Comparison of ENCODE assay signal across 10 mouse cellular contexts in genomic region chr8:4216296-4216695, GRCm38 (mm10). TPM values are rescaled to one million over a fixed set of nuclear protein-coding genes. Genes with fewer than 3 reads are reported as not detected.
DNase-seq lines count a peak whose midpoint lies in the region; ATAC-seq lines count a peak whose summit lies in the region.
"Had no signal": no experiment of that assay in that cellular context is flagged by ENCODE, and none has a peak within 500 bp of the region (broad histone marks: within the 10 kb centered on the region; RNA-seq: fewer than 3 reads in every experiment).

No protein-coding gene starts in this region.

- ATAC-seq in heart, embryonic 14.5 days (ENCODE audit: insufficient number of reproducible peaks, insufficient read depth, low FRiP score, low read depth): no peak
- ATAC-seq in hindbrain, embryonic 12.5 days (ENCODE audit: low FRiP score): peak; percentile 3
- no peak; the same call in 1 of the 2 replicates for ATAC-seq in midbrain, embryonic 12.5 days (ENCODE audit: low FRiP score, low read depth)
- no peak for ATAC-seq in megakaryocyte progenitor cell, adult 5-6 weeks (replicated peaks; ENCODE audit: poor library complexity)

- H3K27ac ChIP-seq in heart, embryonic 14.5 days (replicated peaks in 1 of 2; ENCODE audit: control insufficient read depth in 1 of 2, insufficient read depth in 1 of 2, low read depth in 2 of 2, low read length in 2 of 2): no peak overlapping the region
- H3K27ac ChIP-seq in embryonic facial prominence, embryonic 10.5 days (replicated peaks): peak overlapping the region; percentile 87
- H3K27ac ChIP-seq in hindbrain, embryonic 12.5 days: peak overlapping the region; percentile 94
- peak overlapping the region; percentile 86 for H3K27ac ChIP-seq in midbrain, embryonic 12.5 days (replicated peaks)

- no peak for DNase-seq in heart, postnatal 36 days
- no peak for DNase-seq in embryonic facial prominence, embryonic 10.5 days (ENCODE audit: low spot score)
- no peak for DNase-seq in right cerebral cortex, postnatal 10 days (ENCODE audit: low spot score in 2 of 2)
- DNase-seq in thymus, postnatal 10 days (ENCODE audit: low spot score in 2 of 2): no peak

- WGBS in heart, embryonic 14.5 days: 10% methylated on average over 18 of the region's 18 CpGs
- WGBS in embryonic facial prominence, embryonic 10.5 days: 3% methylated on average over 18 of the region's 18 CpGs
- WGBS in hindbrain, embryonic 12.5 days: 4% methylated on average over 18 of the region's 18 CpGs
- WGBS in midbrain, embryonic 12.5 days: 4% methylated on average over 18 of the region's 18 CpGs

- H3K27me3 ChIP-seq in heart, embryonic 14.5 days (ENCODE audit: control insufficient read depth, insufficient read depth, low read length): peaks cover 56% of the 10 kb centered on the region
- peaks cover 75% of the 10 kb centered on the region for H3K27me3 ChIP-seq in embryonic facial prominence, embryonic 10.5 days (replicated peaks; ENCODE audit: low read depth, poor library complexity, severe bottlenecking)
- peaks cover 10% of the 10 kb centered on the region for H3K27me3 ChIP-seq in hindbrain, embryonic 12.5 days
- peaks cover 23% of the 10 kb centered on the region; the same call in 1 of the 2 replicates for H3K27me3 ChIP-seq in midbrain, embryonic 12.5 days

- peak overlapping the region; percentile 93 for H3K4me2 ChIP-seq in heart, embryonic 14.5 days (ENCODE audit: low read length)
- H3K4me2 ChIP-seq in hindbrain, embryonic 12.5 days (replicated peaks): peak overlapping the region; percentile 89
- peak overlapping the region; percentile 82 for H3K4me2 ChIP-seq in midbrain, embryonic 12.5 days (replicated peaks)

- H3K4me1 ChIP-seq in heart, embryonic 14.5 days (ENCODE audit: control insufficient read depth in 2 of 2, insufficient read depth in 2 of 2, low read length in 2 of 2): peaks cover 13 to 21% of the 10 kb centered on the region in 2 experiments
- peaks cover 47% of the 10 kb centered on the region for H3K4me1 ChIP-seq in embryonic facial prominence, embryonic 10.5 days
- peaks cover 39% of the 10 kb centered on the region for H3K4me1 ChIP-seq in hindbrain, embryonic 12.5 days
- H3K4me1 ChIP-seq in midbrain, embryonic 12.5 days: peaks cover 45% of the 10 kb centered on the region

- peak overlapping the region; percentile 62 for H3K9ac ChIP-seq in heart, embryonic 14.5 days (ENCODE audit: low read length)
- peak overlapping the region; percentile 79 for H3K9ac ChIP-seq in hindbrain, embryonic 12.5 days
- H3K9ac ChIP-seq in midbrain, embryonic 12.5 days (replicated peaks): peak overlapping the region; percentile 76

- no peaks in the 10 kb centered on the region for H3K36me3 ChIP-seq in heart, embryonic 14.5 days (ENCODE audit: control insufficient read depth, insufficient read depth, low read length)
- no peaks in the 10 kb centered on the region for H3K36me3 ChIP-seq in embryonic facial prominence, embryonic 10.5 days (replicated peaks)
- H3K36me3 ChIP-seq in hindbrain, embryonic 12.5 days: peaks cover 9% of the 10 kb centered on the region
- peaks cover 11% of the 10 kb centered on the region; the same call in 1 of the 2 replicates for H3K36me3 ChIP-seq in midbrain, embryonic 12.5 days
- H3K36me3 ChIP-seq: G1E had no signal

- no peaks in the 10 kb centered on the region for H3K9me3 ChIP-seq in heart, embryonic 14.5 days (ENCODE audit: control insufficient read depth, low read length)
- H3K9me3 ChIP-seq in embryonic facial prominence, embryonic 10.5 days: no peaks in the 10 kb centered on the region
- no peaks in the 10 kb centered on the region for H3K9me3 ChIP-seq in hindbrain, embryonic 12.5 days (replicated peaks)
- no peaks in the 10 kb centered on the region for H3K9me3 ChIP-seq in midbrain, embryonic 12.5 days
- H3K9me3 ChIP-seq: G1E had no signal

- intact Hi-C loops in heart, postnatal 36 days (cut with DNase I): no loop called here

- peak overlapping the region; percentile 1 to 52; a peak in 2 of 4 replicates for H3K4me3 ChIP-seq in heart, embryonic 14.5 days (ENCODE audit: control insufficient read depth in 1 of 2, insufficient read depth in 1 of 2, low read depth in 1 of 2, low read length in 2 of 2)
- H3K4me3 ChIP-seq in embryonic facial prominence, embryonic 10.5 days: peak overlapping the region; percentile 68
- peak overlapping the region; percentile 65 for H3K4me3 ChIP-seq in hindbrain, embryonic 12.5 days
- peak overlapping the region; percentile 57 for H3K4me3 ChIP-seq in midbrain, embryonic 12.5 days

RNA-seq across cellular contexts. Expression of gene Prr36, which starts 1.0 kb away (rescaled TPM):
- 0.19 and 0.47 TPM in 2 replicates for polyA plus RNA-seq in heart, embryonic 14.5 days (2014; fragmentation: Nextera tagmentation; extraction: Ambion mirVana)
- total RNA-seq in heart, postnatal 36 days (2021): not detected
- 5.7 and 7.2 TPM in 2 replicates for polyA plus RNA-seq in embryonic facial prominence, embryonic 10.5 days (2016; fragmentation: Nextera tagmentation; extraction: Ambion mirVana)
- polyA plus RNA-seq in hindbrain, embryonic 12.5 days (2016; fragmentation: Nextera tagmentation; extraction: Ambion mirVana): 39.2 and 42.0 TPM in 2 replicates
- 37.1 and 47.6 TPM in 2 replicates for polyA plus RNA-seq in midbrain, embryonic 12.5 days (2016; fragmentation: Nextera tagmentation; extraction: Ambion mirVana)
- 0.32 and 0.46 TPM in 2 replicates for total RNA-seq in megakaryocyte progenitor cell, adult 5-6 weeks (2015)
- total RNA-seq in megakaryocyte progenitor cell, adult 5-6 weeks (2017): 0.04 and 0.14 TPM in 2 replicates
- total RNA-seq: heart, adult 8-10 months had no signal

RNA-seq across cellular contexts. Expression of gene Lrrc8e, which starts 10.3 kb away (rescaled TPM):
- not detected in 2 replicates for polyA plus RNA-seq in heart, embryonic 14.5 days (2014; fragmentation: Nextera tagmentation; extraction: Ambion mirVana)
- under 1 TPM; 0.24 to 0.67 TPM for total RNA-seq in heart, postnatal 36 days (2021)
- 0.49 and 0.56 TPM in 2 replicates for polyA plus RNA-seq in embryonic facial prominence, embryonic 10.5 days (2016; fragmentation: Nextera tagmentation; extraction: Ambion mirVana)
- polyA plus RNA-seq in hindbrain, embryonic 12.5 days (2016; fragmentation: Nextera tagmentation; extraction: Ambion mirVana): 0.17 TPM in 1 of 2 replicates, not detected in the other
- polyA plus RNA-seq in midbrain, embryonic 12.5 days (2016; fragmentation: Nextera tagmentation; extraction: Ambion mirVana): 0.13 TPM in 2 replicates
- not detected in 2 replicates for total RNA-seq in megakaryocyte progenitor cell, adult 5-6 weeks (2015)
- total RNA-seq in megakaryocyte progenitor cell, adult 5-6 weeks (2017): not detected in 2 replicates

RNA-seq across cellular contexts. Expression of gene Map2k7, which starts 22.2 kb away (rescaled TPM):
- 14.9 and 16.9 TPM in 2 replicates for polyA plus RNA-seq in heart, embryonic 14.5 days (2014; fragmentation: Nextera tagmentation; extraction: Ambion mirVana)
- 10 to 100 TPM; 79.7 to 80.8 TPM for total RNA-seq in heart, postnatal 36 days (2021)
- 31.0 and 32.8 TPM in 2 replicates for polyA plus RNA-seq in embryonic facial prominence, embryonic 10.5 days (2016; fragmentation: Nextera tagmentation; extraction: Ambion mirVana)
- polyA plus RNA-seq in hindbrain, embryonic 12.5 days (2016; fragmentation: Nextera tagmentation; extraction: Ambion mirVana): 41.2 and 46.4 TPM in 2 replicates
- 45.1 and 48.4 TPM in 2 replicates for polyA plus RNA-seq in midbrain, embryonic 12.5 days (2016; fragmentation: Nextera tagmentation; extraction: Ambion mirVana)
- total RNA-seq in megakaryocyte progenitor cell, adult 5-6 weeks (2015): 29.7 and 34.2 TPM in 2 replicates
- 29.2 and 29.4 TPM in 2 replicates for total RNA-seq in megakaryocyte progenitor cell, adult 5-6 weeks (2017)

RNA-seq across cellular contexts. Expression of gene Gm49320, which starts 22.4 kb away (rescaled TPM):
- polyA plus RNA-seq in heart, embryonic 14.5 days (2014; fragmentation: Nextera tagmentation; extraction: Ambion mirVana): 0.22 and 0.53 TPM in 2 replicates
- total RNA-seq in heart, postnatal 36 days (2021): under 1 TPM in 1 of 2 experiments, not detected in 1; 0.44 TPM
- 0.44 and 0.85 TPM in 2 replicates for polyA plus RNA-seq in embryonic facial prominence, embryonic 10.5 days (2016; fragmentation: Nextera tagmentation; extraction: Ambion mirVana)
- polyA plus RNA-seq in hindbrain, embryonic 12.5 days (2016; fragmentation: Nextera tagmentation; extraction: Ambion mirVana): 1.4 and 2.0 TPM in 2 replicates
- polyA plus RNA-seq in midbrain, embryonic 12.5 days (2016; fragmentation: Nextera tagmentation; extraction: Ambion mirVana): 1.5 and 1.6 TPM in 2 replicates
- total RNA-seq in megakaryocyte progenitor cell, adult 5-6 weeks (2015): 1.2 and 2.6 TPM in 2 replicates
- not detected in 2 replicates for total RNA-seq in megakaryocyte progenitor cell, adult 5-6 weeks (2017)

RNA-seq across cellular contexts. Expression of gene Tgfbr3l, which starts 31.7 kb away (rescaled TPM):
- polyA plus RNA-seq in heart, embryonic 14.5 days (2014; fragmentation: Nextera tagmentation; extraction: Ambion mirVana): 2.5 and 2.6 TPM in 2 replicates
- total RNA-seq in heart, postnatal 36 days (2021): 1 to 10 TPM; 2.5 to 3.9 TPM
- 4.4 and 5.2 TPM in 2 replicates for polyA plus RNA-seq in embryonic facial prominence, embryonic 10.5 days (2016; fragmentation: Nextera tagmentation; extraction: Ambion mirVana)
- 4.0 and 8.7 TPM in 2 replicates for polyA plus RNA-seq in hindbrain, embryonic 12.5 days (2016; fragmentation: Nextera tagmentation; extraction: Ambion mirVana)
- 5.0 and 5.3 TPM in 2 replicates for polyA plus RNA-seq in midbrain, embryonic 12.5 days (2016; fragmentation: Nextera tagmentation; extraction: Ambion mirVana)
- 2.5 and 3.9 TPM in 2 replicates for total RNA-seq in megakaryocyte progenitor cell, adult 5-6 weeks (2015)
- total RNA-seq in megakaryocyte progenitor cell, adult 5-6 weeks (2017): 2.3 and 2.8 TPM in 2 replicates

Comparison
In these comparisons a context has a peak if more than half of its experiments do, and no peak if none do; other contexts are left out.
1. H3K27ac ChIP-seq: peak in embryonic facial prominence, embryonic 10.5 days (single experiment), hindbrain, embryonic 12.5 days (single experiment) and midbrain, embryonic 12.5 days (single experiment); none in heart, embryonic 14.5 days (0 of 2).
2. Peak in every context shown above with its lines, with median percentiles within 50 percentile points of each other: H3K4me2 ChIP-seq, H3K4me3 ChIP-seq and H3K9ac ChIP-seq.